Comparison of ENCODE assay signal across 20 mouse cellular contexts in genomic region chr8:106974754-106975153, GRCm38 (mm10). TPM values are rescaled to one million over a fixed set of nuclear protein-coding genes. Genes with fewer than 3 reads are reported as not detected.
A peak's percentile ranks its signal among the peaks of the same experiment; 100 is the strongest.
DNase-seq lines count a peak whose midpoint lies in the region; ATAC-seq and TF ChIP-seq lines count a peak whose summit lies in the region.
"Had no signal": no experiment of that assay in that cellular context is flagged by ENCODE, and none has a peak within 500 bp of the region (broad histone marks: within the 10 kb centered on the region; RNA-seq: fewer than 3 reads in every experiment).

No protein-coding gene starts in this region.

- no peaks in the 10 kb centered on the region for H3K9me3 ChIP-seq in ES-E14 (ENCODE audit: control insufficient read depth, insufficient read depth, low read depth, low read length)
- H3K9me3 ChIP-seq: hindbrain, embryonic 12.5 days; lung, embryonic 15.5 days had no signal

- H3K4me1 ChIP-seq in ES-E14 (ENCODE audit: control insufficient read depth in 2 of 2, insufficient read depth in 2 of 2, low read length in 2 of 2, poor library complexity in 1 of 2), result peaks cover 10 to 17% of the 10 kb centered on the region in 2 experiments
- H3K4me1 ChIP-seq in embryonic fibroblast, embryonic 13.5 days (ENCODE audit: control insufficient read depth, insufficient read depth, low read length), result peaks cover 26% of the 10 kb centered on the region
- H3K4me1 ChIP-seq in cerebellum, adult 2 months (ENCODE audit: control insufficient read depth, insufficient read depth, low read length), result peaks cover 3% of the 10 kb centered on the region; the same call in 1 of the 2 replicates

- 0 out of 2 replicates have a peak overlapping the region, but pooled peaks have one; percentile 31 for H3K9ac ChIP-seq in ES-E14 (ENCODE audit: insufficient read depth, low read depth, low read length, poor library complexity, severe bottlenecking)
- H3K9ac ChIP-seq: hindbrain, embryonic 12.5 days; liver, embryonic 14.5 days; lung, embryonic 15.5 days had no signal

- no peak overlapping the region; the same call in 1 of the 2 replicates for H3K27ac ChIP-seq in ES-E14 (ENCODE audit: insufficient read depth, low read depth, low read length, poor library complexity, severe bottlenecking)
- peak overlapping the region; percentile 42 for H3K27ac ChIP-seq in embryonic fibroblast, embryonic 13.5 days (ENCODE audit: insufficient read depth, low read length)
- no peak overlapping the region for H3K27ac ChIP-seq in cerebellum, adult 2 months (ENCODE audit: insufficient read depth, low read length)
- H3K27ac ChIP-seq: hindbrain, embryonic 12.5 days; liver, embryonic 14.5 days; lung, embryonic 15.5 days had no signal

- TF ChIP-seq POLR2A in embryonic fibroblast, embryonic 13.5 days (IDR thresholded peaks at IDR 0.05; ENCODE audit: low read depth, low read length), result no peak
- TF ChIP-seq POLR2A in cerebellum, adult 2 months (IDR thresholded peaks at IDR 0.05; ENCODE audit: borderline replicate concordance, insufficient read depth, low read length), result no peak

- ATAC-seq in cerebellum, adult (ENCODE audit: insufficient number of reproducible peaks, low FRiP score, low TSS enrichment), result no peak
- ATAC-seq: inflammation-experienced regulatory T-cells, adult 6 months had no signal

- no peaks in the 10 kb centered on the region for H3K36me3 ChIP-seq in ES-E14 (ENCODE audit: control insufficient read depth, insufficient read depth, low read length, poor library complexity, severe bottlenecking)
- H3K36me3 ChIP-seq: hindbrain, embryonic 12.5 days; lung, embryonic 15.5 days had no signal

- peak; percentile 8 to 27 for DNase-seq in thymus, postnatal 36 days
- DNase-seq in thymus, postnatal 10 days (ENCODE audit: low spot score in 2 of 2), result no peak
- DNase-seq in ES-E14 (ENCODE audit: low read depth, low spot score), result peak; percentile 35
- no peak for DNase-seq in cerebellum, adult 11 months
- DNase-seq in cerebellum, adult 2 months, result no peak
- DNase-seq: adrenal gland, postnatal 36 days; cerebellum, adult 9-10 months; heart, postnatal 14 days; kidney, adult 8-10 months; kidney, postnatal 14 days; lung, postnatal 4 days; retina, postnatal 1 day; right cerebral cortex, postnatal 4 days had no signal

- 75% methylated on average over 7 of the region's 7 CpGs for WGBS in cerebellum, adult 2 months

- H3K4me3 ChIP-seq in ES-E14 (ENCODE audit: insufficient read depth in 1 of 2, low read depth in 1 of 2, low read length in 2 of 2, poor library complexity in 1 of 2, severe bottlenecking in 1 of 2), result 0 out of 4 replicates have a peak overlapping the region, but pooled peaks of 1 of the 2 experiments have one; percentile 11
- H3K4me3 ChIP-seq in embryonic fibroblast, embryonic 13.5 days (ENCODE audit: insufficient read depth, low read length), result no peak overlapping the region
- no peak overlapping the region for H3K4me3 ChIP-seq in cerebellum, adult 2 months (replicated peaks; ENCODE audit: insufficient read depth, low read depth, low read length)
- H3K4me3 ChIP-seq: hindbrain, embryonic 12.5 days; lung, embryonic 15.5 days had no signal

- H3K27me3 ChIP-seq in cerebellum, adult 2 months (ENCODE audit: control insufficient read depth, insufficient read depth, low read length), result no peaks in the 10 kb centered on the region
- H3K27me3 ChIP-seq: CH12.LX; hindbrain, embryonic 12.5 days; lung, embryonic 15.5 days had no signal

- no peak for TF ChIP-seq CTCF in embryonic fibroblast, embryonic 13.5 days (IDR thresholded peaks at IDR 0.05; ENCODE audit: borderline replicate concordance, insufficient read depth, low read length)
- no peak for TF ChIP-seq CTCF in cerebellum, adult 2 months (IDR thresholded peaks at IDR 0.05; ENCODE audit: borderline replicate concordance, insufficient read depth, low read depth, low read length)

- in situ Hi-C loops in ES-E14 (cut with MboI; ENCODE audit: low sequenced_read_pairs in 2 of 2, unreplicated experiment in 2 of 2), result no loop called here

TF ChIP-seq in ES-E14, 5 proteins besides CTCF, POLR2A, EP300 and RAD21:
- TF ChIP-seq ZNF384 (IDR thresholded peaks at IDR 0.05; ENCODE audit: low read depth, low read length), result no peak
- no peak for TF ChIP-seq MAFK (IDR thresholded peaks at IDR 0.05; ENCODE audit: insufficient read depth, low read depth, low read length)

RNA-seq across cellular contexts. Expression of gene Sntb2, which starts 39.2 kb away (rescaled TPM):
- 32.4 and 45.7 TPM in 2 replicates for total RNA-seq in ES-E14 (2012; rRNA removed)
- 18.9 and 23.3 TPM in 2 replicates for polyA plus RNA-seq in embryonic fibroblast, embryonic 13.5 days (2011; ENCODE audit: insufficient read length, low read depth, missing spikeins)
- 5.5 and 5.8 TPM in 2 replicates for polyA plus RNA-seq in cerebellum, adult 2 months (2012; rRNA removed)

RNA-seq across cellular contexts. Expression of gene Vps4a, which starts 56.3 kb away (rescaled TPM):
- total RNA-seq in ES-E14 (2012; rRNA removed), result 16.6 and 24.1 TPM in 2 replicates
- 47.0 and 48.3 TPM in 2 replicates for polyA plus RNA-seq in embryonic fibroblast, embryonic 13.5 days (2011; ENCODE audit: insufficient read length, low read depth, missing spikeins)
- polyA plus RNA-seq in cerebellum, adult 2 months (2012; rRNA removed), result 111 TPM in 2 replicates

Comparison
In these comparisons a context has a peak if more than half of its experiments do, and no peak if none do; other contexts are left out.
1. DNase-seq: peak in thymus, postnatal 36 days (2 of 2) and ES-E14 (single experiment); none in thymus, postnatal 10 days (0 of 2), cerebellum, adult 11 months (single experiment) and cerebellum, adult 2 months (0 of 2).